Mouse (Mus musculus) cortical plate, adult 2 months (tissue): Measurements from ENCODE around the gene Fbxo11. TPM values are rescaled to one million over a fixed set of nuclear protein-coding genes. Genes with fewer than 3 reads are reported as not detected.
"Not testable (repeated sequence)": the region's sequence is repeated elsewhere in the genome, so short reads cannot be mapped to it uniquely, and the experiment has no call there.

Source experiments
- H3K27ac ChIP-seq: fragments of 200-500 bp; 2 replicates; pipeline ENCODE4 v1.5.1; 2012; ENCODE audit warnings: low read length, control low read depth, inconsistent platforms; ENCODE audit not compliant: insufficient read depth
- H3K4me1 ChIP-seq: fragments of 200-500 bp; 2 replicates; pipeline ENCODE4 v1.6.1; 2011; ENCODE audit warnings: low read length; ENCODE audit not compliant: control insufficient read depth, insufficient read depth
- H3K4me3 ChIP-seq: fragments of 200-500 bp; 2 replicates; pipeline ENCODE4 v1.5.1; 2011; ENCODE audit warnings: mild to moderate bottlenecking, low read length, control low read depth; ENCODE audit not compliant: insufficient read depth
- CTCF ChIP-seq: fragments of 200-500 bp; IDR thresholded peaks from 2 replicates; pipeline ENCODE4 v1.5.1; 2011; ENCODE audit warnings: mild to moderate bottlenecking, control low read depth, low read length; ENCODE audit not compliant: insufficient read depth; ENCODE audit errors: extremely low read depth
- POLR2A ChIP-seq: fragments of 200-500 bp; IDR thresholded peaks from 2 replicates; pipeline ENCODE4 v1.6.1; 2011; ENCODE audit warnings: mild to moderate bottlenecking, low read length, control low read depth; ENCODE audit not compliant: insufficient read depth; ENCODE audit errors: extremely low read depth
- polyA plus RNA-seq: library from polyadenylated mRNA; depleted of rRNA; stranded (reverse); fragments of >200 nt; gene quantifications from 2 replicates; pipeline ENCODE4 v1.2.3, GENCODE M21; 2012

Fbxo11 gene
- polyA plus RNA-seq, 1 experiment = 70.5 TPM

DNA sequence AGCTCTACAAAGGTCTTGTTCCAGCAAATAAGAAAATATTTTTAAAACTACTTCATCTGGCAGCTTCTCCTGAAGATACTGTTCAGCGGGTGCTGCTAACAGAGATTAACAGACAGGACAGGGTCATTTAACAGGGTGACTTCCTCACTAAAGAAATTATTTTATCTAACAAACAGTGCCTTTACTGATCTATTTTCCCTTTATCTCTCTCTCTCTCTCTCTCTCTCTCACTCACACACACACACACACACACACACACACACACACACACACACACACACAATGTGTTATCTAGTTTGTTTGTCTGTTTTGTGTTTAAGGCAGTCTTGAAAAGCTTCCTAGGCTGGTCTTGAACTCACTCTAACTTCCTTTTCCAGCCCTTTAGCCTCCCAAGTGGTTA lies 50.6 kb downstream of the Fbxo11 start:
- Histone ChIP-seq H3K4me1 (peaks cover 4% of the 10 kb centered on the region), H3K4me3 (no peak overlapping the region), H3K27ac (no peak overlapping the region)
- no peak for TF ChIP-seq CTCF
- no peak for TF ChIP-seq POLR2A

DNA sequence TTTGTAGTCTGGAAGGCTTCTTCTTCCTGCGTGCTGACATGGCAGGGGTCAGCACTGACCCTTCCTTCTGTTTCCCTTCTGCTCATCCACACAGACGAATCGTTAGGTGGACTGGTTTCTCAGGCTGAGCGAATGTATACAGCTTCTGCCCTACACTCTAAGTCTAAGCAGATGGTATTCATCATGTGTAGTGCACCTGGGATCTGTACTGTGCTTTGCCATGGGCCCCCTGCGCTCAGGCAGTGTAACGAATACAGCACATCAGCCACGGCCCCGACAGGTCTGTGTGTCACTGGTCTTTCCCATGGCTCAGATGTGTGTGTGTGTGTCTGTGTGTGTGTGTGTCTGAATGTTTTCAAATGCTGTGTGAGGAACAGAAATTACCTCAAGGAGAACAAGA lies 58.1 kb downstream of the Fbxo11 start:
- no peak overlapping the region for H3K27ac ChIP-seq
- TF ChIP-seq POLR2A (no peak), CTCF (no peak)
- no peaks in the 10 kb centered on the region for H3K4me1 ChIP-seq
- H3K4me3 ChIP-seq = no peak overlapping the region

DNA sequence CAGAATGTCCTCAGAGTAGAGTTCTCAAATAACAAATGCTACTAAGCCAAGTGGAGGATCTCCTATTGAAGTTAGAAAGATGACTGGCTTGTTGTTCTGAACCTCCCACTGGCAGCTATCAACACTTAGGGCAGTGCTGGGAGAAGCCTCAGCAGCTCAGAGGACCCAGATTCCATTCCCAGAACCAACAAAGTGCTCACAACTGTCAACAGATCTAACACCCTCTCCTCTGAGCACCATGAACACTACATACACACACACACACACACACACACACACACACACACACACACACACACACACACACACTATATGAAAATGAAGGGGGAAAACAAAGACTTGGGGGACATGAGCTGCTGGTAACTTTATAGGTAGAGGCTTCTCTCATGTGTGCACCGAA lies 60.2 kb downstream of the Fbxo11 start:
- TF ChIP-seq CTCF (no peak), POLR2A (no peak)
- Histone ChIP-seq H3K4me1 (no peaks in the 10 kb centered on the region), H3K4me3 (no peak overlapping the region), H3K27ac (no peak overlapping the region)

DNA sequence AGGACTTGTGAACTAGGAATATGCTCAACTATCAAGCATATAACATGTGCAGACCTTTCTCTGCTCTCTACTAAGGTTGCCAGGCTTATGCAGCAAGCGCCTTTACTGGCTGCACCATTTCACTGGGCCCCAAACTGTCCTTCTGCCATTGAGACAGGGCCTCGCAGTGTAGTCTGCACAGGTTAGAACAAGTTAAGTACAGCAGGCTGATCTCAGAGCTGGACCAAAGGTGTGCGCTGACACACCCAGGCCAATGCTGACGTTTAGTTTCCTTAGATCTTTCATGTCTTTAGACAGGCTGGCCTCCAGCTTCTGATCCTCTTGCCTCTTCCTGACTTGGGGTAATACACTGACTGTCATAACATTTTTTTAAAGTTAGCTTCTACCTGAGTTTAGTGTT lies 67.3 kb downstream of the Fbxo11 start:
- no peaks in the 10 kb centered on the region for H3K4me1 ChIP-seq
- TF ChIP-seq POLR2A (no peak), CTCF (no peak)
- no peak overlapping the region for H3K27ac ChIP-seq
- no peak overlapping the region for H3K4me3 ChIP-seq

DNA sequence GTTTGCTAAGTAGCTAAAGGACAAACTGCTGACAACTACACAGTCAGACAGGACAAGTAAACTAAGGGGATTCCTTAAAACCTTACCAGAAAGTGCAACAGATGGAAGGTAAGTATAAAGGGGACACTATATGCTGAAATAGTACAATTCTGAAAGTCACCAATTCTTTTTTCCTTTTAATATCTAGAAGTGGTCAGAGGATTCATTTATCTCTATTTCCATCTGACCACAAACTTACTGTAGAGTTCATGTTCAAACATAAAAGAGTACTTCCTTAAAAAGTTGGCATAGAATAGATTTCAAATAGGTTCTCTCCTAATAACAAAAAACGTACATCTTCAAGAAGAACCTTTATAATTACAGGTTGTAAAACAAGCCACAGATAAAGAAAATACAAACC lies 71.8 kb downstream of the Fbxo11 start:
- Histone ChIP-seq H3K27ac (no peak overlapping the region), H3K4me1 (no peaks in the 10 kb centered on the region)

DNA sequence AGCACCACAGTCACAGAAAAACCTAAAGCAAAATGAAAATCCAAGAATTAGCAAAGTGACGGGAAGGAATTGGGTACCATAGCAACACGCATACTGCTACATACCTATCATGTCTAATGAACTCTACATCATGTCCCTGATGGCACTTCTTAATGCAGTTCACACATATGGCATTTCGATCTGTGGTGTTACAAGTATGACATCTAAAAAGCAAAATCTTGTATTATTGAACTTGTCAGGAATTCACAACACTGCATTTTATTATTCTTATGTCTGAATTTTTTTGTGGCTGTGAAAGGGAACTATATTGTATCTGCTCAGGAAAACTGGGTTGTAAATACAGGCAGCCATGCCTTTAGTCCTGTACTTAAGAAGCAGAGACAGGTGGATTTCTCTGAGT lies 72.9 kb downstream of the Fbxo11 start:
- H3K4me3 ChIP-seq = no peak overlapping the region
- H3K4me1 ChIP-seq = no peaks in the 10 kb centered on the region
- no peak for TF ChIP-seq CTCF
- no peak for TF ChIP-seq POLR2A
- H3K27ac ChIP-seq = no peak overlapping the region

More for the DNA sequence above, 71.8 kb downstream of the Fbxo11 start:
- no peak overlapping the region for H3K4me3 ChIP-seq
- no peak for TF ChIP-seq POLR2A
- no peak for TF ChIP-seq CTCF

DNA sequence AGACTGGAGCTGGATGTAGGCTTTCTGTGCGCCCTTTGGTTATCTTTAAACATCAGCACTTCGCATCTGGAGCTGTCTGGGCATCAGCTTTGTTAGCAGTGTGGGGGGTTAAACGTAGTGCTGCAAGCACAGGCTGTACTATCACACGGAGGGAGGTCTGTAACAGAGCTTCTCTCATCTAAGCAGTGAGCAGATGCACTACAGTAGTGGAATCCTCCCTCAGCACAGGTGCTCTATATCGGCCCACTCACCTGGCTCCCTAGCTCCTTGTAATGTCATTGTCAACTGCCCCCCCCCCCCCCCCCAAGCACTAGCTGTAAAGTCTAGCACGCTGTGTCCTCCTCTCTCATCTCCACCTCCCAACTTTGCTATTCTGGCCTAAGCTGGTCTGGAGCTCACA lies 77.6 kb downstream of the Fbxo11 start:
- no peak overlapping the region for H3K27ac ChIP-seq
- no peaks in the 10 kb centered on the region for H3K4me1 ChIP-seq
- H3K4me3 ChIP-seq = no peak overlapping the region
- TF ChIP-seq CTCF = no peak
- TF ChIP-seq POLR2A = no peak

DNA sequence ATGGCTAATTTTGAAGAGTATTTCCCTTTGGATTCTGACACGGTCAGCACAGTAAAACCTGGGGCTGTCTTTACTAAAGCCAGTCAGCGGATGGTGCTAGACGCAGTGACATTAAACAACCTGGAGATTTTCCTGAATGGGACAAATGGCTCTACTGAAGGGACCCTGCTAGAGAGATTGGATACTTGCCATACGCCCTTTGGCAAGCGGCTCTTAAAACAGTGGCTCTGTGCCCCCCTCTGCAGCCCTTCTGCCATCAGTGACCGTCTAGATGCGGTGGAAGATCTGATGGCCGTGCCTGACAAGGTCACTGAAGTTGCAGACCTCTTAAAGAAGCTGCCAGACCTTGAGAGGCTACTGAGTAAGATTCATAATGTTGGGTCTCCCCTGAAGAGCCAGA lies 79.2 kb downstream of the Fbxo11 start:
- H3K4me1 ChIP-seq = no peaks in the 10 kb centered on the region
- no peak overlapping the region for H3K27ac ChIP-seq
- TF ChIP-seq CTCF (no peak), POLR2A (no peak)
- H3K4me3 ChIP-seq = no peak overlapping the region

DNA sequence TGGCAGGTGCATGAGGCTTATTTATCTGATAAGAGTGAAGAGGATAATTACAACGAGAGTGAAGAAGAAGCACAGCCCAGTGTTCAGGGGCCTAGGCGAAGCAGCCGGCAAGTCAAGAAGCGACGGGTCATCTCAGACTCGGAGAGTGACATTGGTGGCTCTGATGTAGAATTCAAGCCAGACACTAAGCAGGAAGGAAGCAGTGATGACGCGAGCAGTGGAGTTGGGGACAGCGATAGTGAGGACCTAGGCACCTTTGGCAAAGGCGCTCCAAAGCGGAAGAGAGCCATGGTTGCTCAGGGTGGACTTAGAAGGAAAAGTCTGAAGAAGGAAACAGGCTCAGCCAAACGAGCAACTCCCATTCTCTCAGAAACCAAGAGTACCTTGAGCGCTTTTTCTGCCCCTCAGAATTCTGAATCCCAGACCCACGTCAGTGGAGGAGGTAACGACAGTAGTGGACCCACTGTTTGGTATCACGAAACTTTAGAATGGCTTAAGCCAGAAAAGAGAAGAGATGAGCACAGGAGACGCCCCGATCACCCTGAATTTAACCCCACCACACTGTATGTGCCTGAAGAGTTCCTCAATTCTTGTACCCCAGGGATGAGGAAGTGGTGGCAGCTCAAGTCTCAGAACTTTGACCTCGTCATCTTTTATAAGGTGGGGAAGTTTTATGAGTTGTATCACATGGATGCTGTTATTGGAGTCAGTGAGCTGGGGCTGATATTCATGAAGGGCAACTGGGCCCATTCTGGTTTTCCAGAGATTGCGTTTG lies 80.5 kb downstream of the Fbxo11 start:
- Histone ChIP-seq H3K4me3 (no peak overlapping the region), H3K4me1 (no peaks in the 10 kb centered on the region; the same call in 1 of the 2 replicates), H3K27ac (no peak overlapping the region)
- TF ChIP-seq POLR2A (no peak), CTCF (no peak)

DNA sequence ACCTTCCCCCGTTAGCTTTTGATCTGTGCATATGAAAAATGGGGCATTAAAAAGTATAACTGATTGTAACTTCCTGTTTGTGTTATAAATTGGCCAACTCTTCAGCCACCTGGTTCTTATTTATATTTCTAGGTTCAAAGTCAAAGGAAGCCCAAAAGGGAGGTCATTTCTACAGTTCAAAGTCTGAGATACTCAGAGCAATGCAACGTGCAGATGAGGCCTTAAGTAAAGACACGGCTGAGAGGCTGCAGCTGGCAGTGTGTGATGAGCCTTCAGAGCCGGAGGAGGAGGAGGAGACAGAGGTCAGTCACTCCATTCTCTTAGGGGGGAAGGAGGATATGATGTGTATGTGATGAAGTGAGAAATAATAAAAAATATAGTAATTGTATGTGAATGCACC lies 81.8 kb downstream of the Fbxo11 start:
- no peak for TF ChIP-seq CTCF
- TF ChIP-seq POLR2A = no peak
- Histone ChIP-seq H3K27ac (no peak overlapping the region), H3K4me1 (no peaks in the 10 kb centered on the region; the same call in 1 of the 2 replicates), H3K4me3 (no peak overlapping the region)

DNA sequence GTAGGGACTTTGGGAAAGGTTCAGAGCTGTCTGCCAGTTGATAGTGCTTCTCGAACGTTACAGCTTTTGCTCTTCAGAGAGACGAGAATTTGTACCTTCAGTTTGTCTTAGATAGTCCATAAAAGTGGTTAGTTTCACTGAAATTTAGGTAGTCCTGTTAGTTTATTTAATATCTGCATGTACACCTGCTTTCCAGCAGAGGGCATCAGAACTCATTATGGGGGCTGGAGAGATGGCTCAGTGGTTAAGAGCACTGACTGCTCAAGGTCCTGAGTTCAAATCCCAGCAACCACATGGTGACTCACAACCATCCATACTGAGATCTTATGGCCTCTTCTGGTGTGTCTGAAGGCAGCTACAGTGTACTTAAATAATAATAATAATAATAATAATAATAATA lies 83.0 kb downstream of the Fbxo11 start:
- Histone ChIP-seq H3K4me3 (no peak overlapping the region), H3K27ac (no peak overlapping the region), H3K4me1 (no peaks in the 10 kb centered on the region; the same call in 1 of the 2 replicates)
- TF ChIP-seq CTCF (0 out of 2 replicates have a peak, but pooled peaks have one; percentile 5), POLR2A (no peak)

DNA sequence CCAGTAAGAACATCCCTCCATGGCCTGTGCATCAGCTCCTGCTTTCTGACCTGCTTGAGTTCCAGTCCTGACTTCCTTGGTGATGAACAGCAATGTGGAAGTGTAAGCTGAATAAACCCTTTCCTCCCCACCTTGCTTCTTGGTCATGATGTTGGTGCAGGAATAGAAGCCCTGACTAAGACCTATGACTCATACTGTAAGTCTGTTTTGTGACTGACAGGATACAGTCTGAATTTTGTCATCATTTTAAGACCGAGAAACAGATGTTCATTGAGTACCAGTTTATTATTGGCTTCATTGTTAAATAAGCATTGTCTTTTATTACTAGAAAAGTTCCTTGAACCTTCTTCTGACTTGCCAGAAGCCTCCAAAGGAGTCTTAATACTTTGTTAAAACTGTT lies 85.4 kb downstream of the Fbxo11 start:
- not testable (repeated sequence) for H3K4me1 ChIP-seq, H3K4me3 ChIP-seq, H3K27ac ChIP-seq

DNA sequence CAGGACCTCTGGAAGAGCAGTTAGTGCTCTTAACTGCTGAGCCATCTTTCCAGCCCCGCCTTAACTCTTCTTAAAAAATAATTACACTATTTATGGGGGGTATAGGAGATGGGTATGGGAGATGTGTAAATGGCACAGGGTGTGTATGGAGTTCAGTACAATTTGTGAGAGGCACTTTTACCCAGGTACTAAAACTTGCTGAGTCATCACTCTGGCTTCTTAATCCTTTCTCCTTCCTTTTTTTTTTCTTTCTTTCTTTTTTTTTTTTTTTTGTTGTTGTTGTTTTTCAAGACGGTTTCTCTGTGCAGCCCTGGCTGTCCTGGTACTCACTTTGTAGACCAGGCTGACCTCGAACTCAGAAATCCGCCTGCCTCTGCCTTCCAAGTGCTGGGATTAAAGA lies 88.2 kb downstream of the Fbxo11 start:
- not testable (repeated sequence) for H3K27ac ChIP-seq

More for the DNA sequence above, 88.2 kb downstream of the Fbxo11 start:
- not testable (repeated sequence) for H3K4me1 ChIP-seq, H3K4me3 ChIP-seq
